Mouse (Mus musculus) heart, postnatal 0 days (tissue): ENCODE measurements at regions not wholly inside any gene's neighbourhood (a gene's known extent, or its start where the extent isn't known, plus 50 kb on each side); places are given as distances from the start of the nearest gene placed in this dataset.

Source experiments
- CTCF ChIP-seq: IDR thresholded peaks from 2 replicates; pipeline ENCODE4 v1.5.1; 2016; ENCODE audit warnings: antibody characterized with exemption, control low read depth, low read depth
- EP300 ChIP-seq: IDR thresholded peaks from 2 replicates; pipeline ENCODE4 v1.6.1; 2016; ENCODE audit warnings: antibody characterized with exemption, low read depth

DNA sequence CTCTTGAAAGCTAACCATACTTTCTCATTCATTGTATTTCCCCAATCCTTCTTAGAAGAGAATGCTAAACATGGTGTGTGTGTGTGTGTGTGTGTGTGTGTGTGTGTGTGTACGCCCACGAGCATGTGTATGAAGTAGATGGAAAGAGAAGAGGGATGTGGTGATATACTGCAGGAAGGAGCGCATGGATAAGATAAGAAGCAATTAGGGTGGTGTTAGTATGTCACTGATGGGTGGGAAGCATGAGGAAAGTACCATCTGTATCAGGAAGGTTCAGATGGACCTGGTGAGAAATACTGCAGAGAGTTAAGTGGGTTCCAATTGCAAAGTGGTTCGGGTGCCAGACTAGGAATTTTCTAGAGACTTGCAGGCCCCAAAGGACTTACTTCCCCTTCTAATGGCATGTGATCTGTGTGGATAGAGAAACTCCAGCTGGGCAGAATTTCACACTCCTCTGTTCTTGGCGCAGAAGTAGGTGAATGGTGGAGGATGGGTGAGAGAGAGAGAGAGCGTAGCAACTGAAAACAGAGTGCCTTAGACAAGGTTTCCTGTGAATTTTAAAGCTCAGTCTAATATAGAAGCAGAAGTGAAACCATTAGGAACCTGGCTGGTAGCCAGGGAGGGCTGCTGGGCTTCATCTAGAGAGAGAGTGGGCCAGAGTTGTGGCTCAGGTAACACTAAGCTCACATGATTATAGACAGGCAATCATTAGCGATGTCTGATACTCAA lies 257.5 kb downstream of the Insc start:
- TF ChIP-seq CTCF (no peak), EP300 (no peak)
